Mouse (Mus musculus) thymus, adult 2 months (tissue): Measurements from ENCODE around the gene Gm20696.

Experiments
- CTCF ChIP-seq: fragments of 200-500 bp; IDR thresholded peaks from 2 replicates; pipeline ENCODE4 v1.5.1; 2012; ENCODE audit warnings: mild to moderate bottlenecking, control low read depth, low read length, moderate library complexity, borderline replicate concordance; ENCODE audit not compliant: control insufficient read depth, poor library complexity, insufficient read depth; ENCODE audit errors: extremely low read depth
- POLR2A ChIP-seq: fragments of 200-500 bp; IDR thresholded peaks from 2 replicates; pipeline ENCODE4 v1.6.1; 2012; ENCODE audit warnings: mild to moderate bottlenecking, low read length, control low read depth, moderate library complexity; ENCODE audit not compliant: control insufficient read depth, poor library complexity, insufficient read depth; ENCODE audit errors: extremely low read depth

DNA sequence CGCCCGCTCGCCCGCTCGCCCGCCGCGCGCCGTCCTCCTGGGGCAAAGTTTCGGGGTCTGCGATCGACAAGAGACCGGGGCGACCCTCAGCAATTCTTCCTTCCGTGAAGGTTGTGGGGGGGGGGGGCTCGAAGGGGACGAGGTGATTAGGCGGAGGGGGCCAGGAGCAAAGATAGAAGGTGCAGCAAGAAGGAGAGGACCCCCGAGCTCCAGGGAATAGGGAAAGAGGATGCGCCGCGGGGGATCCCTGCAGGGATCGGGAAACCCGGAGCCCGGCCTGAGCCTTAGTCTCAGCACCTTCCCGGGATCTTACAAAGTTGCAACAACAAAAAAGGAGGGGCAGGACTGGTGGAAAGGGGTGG lies 145.9 kb downstream of the Gm20696 start:
- TF ChIP-seq CTCF (no peak), POLR2A (no peak)
